Mouse (Mus musculus): Measurements from ENCODE around the gene Togaram2. TPM values are rescaled to one million over a fixed set of nuclear protein-coding genes. Genes with fewer than 3 reads are reported as not detected.
A peak's percentile ranks its signal among the peaks of the same experiment; 100 is the strongest.

The Togaram2 gene
- total RNA-seq, 2 experiments from 2014 or later, result 2.1 to 4.5 TPM

- Histone ChIP-seq H3K27ac (no peak overlapping the region), H3K4me3 (no peak overlapping the region)
- no peak for DNase-seq
- intact Hi-C loops (cut with DNase I), result loop anchor here (5.0 to 10.0 kb wide), 3 partner anchors 122 to 1122 kb away; no protein-coding TSS in a partner anchor
- TF ChIP-seq CTCF (IDR thresholded peaks at IDR 0.05), result no peak
Observed at GRCm38 (mm10) chr17:71660390-71660789, 12.7 kb upstream of the Togaram2 start.

- TF ChIP-seq CTCF (IDR thresholded peaks at IDR 0.05), result peak; percentile 76
- DNase-seq, result peak; percentile 76
- intact Hi-C loops (cut with DNase I), result loop anchor here (1.0 to 10.0 kb wide), 5 partner anchors 68 to 1120 kb away; no protein-coding TSS in a partner anchor
- Histone ChIP-seq H3K27ac (peak overlapping the region; percentile 53), H3K4me3 (peak overlapping the region; percentile 68)
Observed at GRCm38 (mm10) chr17:71662751-71663250, 10.3 kb upstream of the Togaram2 start.

GRCm38 (mm10) chr17:71663491-71663890, 9.6 kb upstream of the Togaram2 start:
- H3K27ac ChIP-seq, result peak overlapping the region; percentile 53
- no peak for DNase-seq
- no peak for TF ChIP-seq CTCF (IDR thresholded peaks at IDR 0.05)
- intact Hi-C loops (cut with DNase I), result loop anchor here (2.0 to 10.0 kb wide), 4 partner anchors 67 to 1119 kb away; no protein-coding TSS in a partner anchor
- H3K4me3 ChIP-seq, result no peak overlapping the region

GRCm38 (mm10) chr17:71664172-71664571, 8.9 kb upstream of the Togaram2 start:
- Histone ChIP-seq H3K4me3 (no peak overlapping the region), H3K27ac (no peak overlapping the region)
- no peak for TF ChIP-seq CTCF (IDR thresholded peaks at IDR 0.05)
- DNase-seq, result no peak
- intact Hi-C loops (cut with DNase I), result loop anchor here (5.0 to 10.0 kb wide), 3 partner anchors 118 to 1118 kb away; no protein-coding TSS in a partner anchor

- TF ChIP-seq CTCF (IDR thresholded peaks at IDR 0.05), result no peak
- Histone ChIP-seq H3K4me3 (no peak overlapping the region), H3K27ac (no peak overlapping the region)
- intact Hi-C loops (cut with DNase I), result loop anchor here (10.0 kb wide), 1 partner anchor 580 kb away; no protein-coding TSS in a partner anchor
- DNase-seq, result no peak
Observed at GRCm38 (mm10) chr17:71665201-71665600, 7.9 kb upstream of the Togaram2 start.

- no peak for TF ChIP-seq CTCF (IDR thresholded peaks at IDR 0.05)
- DNase-seq, result no peak
- H3K4me3 ChIP-seq, result no peak overlapping the region
- intact Hi-C loops (cut with DNase I), result loop anchor here (10.0 kb wide), 1 partner anchor 575 kb away; no protein-coding TSS in a partner anchor
- H3K27ac ChIP-seq, result no peak overlapping the region
Observed at GRCm38 (mm10) chr17:71669511-71669910, 3.5 kb upstream of the Togaram2 start.

- intact Hi-C loops (cut with DNase I), result no loop called here
- peak; percentile 52 for DNase-seq
- no peak overlapping the region for H3K27ac ChIP-seq
- H3K4me3 ChIP-seq, result peak overlapping the region; percentile 21; the same call in 1 of the 2 replicates
- peak; percentile 61 for TF ChIP-seq CTCF (IDR thresholded peaks at IDR 0.05)
Observed at GRCm38 (mm10) chr17:71671840-71672546, 1.1 kb upstream of the Togaram2 start.

GRCm38 (mm10) chr17:71673936-71674335, 875 bp downstream of the Togaram2 start:
- H3K27ac ChIP-seq, result no peak overlapping the region
- no peak for DNase-seq
- H3K4me3 ChIP-seq, result no peak overlapping the region
- intact Hi-C loops (cut with DNase I), result no loop called here
- TF ChIP-seq CTCF (IDR thresholded peaks at IDR 0.05), result no peak

- H3K4me3 ChIP-seq, result no peak overlapping the region
- no peak for TF ChIP-seq CTCF (IDR thresholded peaks at IDR 0.05)
- intact Hi-C loops (cut with DNase I), result no loop called here
- no peak overlapping the region for H3K27ac ChIP-seq
- peak; percentile 49 for DNase-seq
Observed at GRCm38 (mm10) chr17:71674886-71675285, 1.8 kb downstream of the Togaram2 start.

GRCm38 (mm10) chr17:71681666-71682065, 8.6 kb downstream of the Togaram2 start:
- no peak overlapping the region for H3K4me3 ChIP-seq
- no peak overlapping the region for H3K27ac ChIP-seq
- no peak for DNase-seq
- no peak for TF ChIP-seq CTCF (IDR thresholded peaks at IDR 0.05)
- intact Hi-C loops (cut with DNase I), result no loop called here

GRCm38 (mm10) chr17:71682379-71682778, 9.3 kb downstream of the Togaram2 start:
- no peak overlapping the region for H3K27ac ChIP-seq
- H3K4me3 ChIP-seq, result no peak overlapping the region
- intact Hi-C loops (cut with DNase I), result no loop called here
- DNase-seq, result no peak
- TF ChIP-seq CTCF (IDR thresholded peaks at IDR 0.05), result no peak

- H3K4me3 ChIP-seq, result no peak overlapping the region
- no peak for TF ChIP-seq CTCF (IDR thresholded peaks at IDR 0.05)
- DNase-seq, result no peak
- intact Hi-C loops (cut with DNase I), result no loop called here
- H3K27ac ChIP-seq, result no peak overlapping the region
Observed at GRCm38 (mm10) chr17:71683281-71683680, 10.2 kb downstream of the Togaram2 start.

- H3K4me3 ChIP-seq, result no peak overlapping the region
- intact Hi-C loops (cut with DNase I), result no loop called here
- H3K27ac ChIP-seq, result no peak overlapping the region
- DNase-seq, result peak; percentile 43
- no peak for TF ChIP-seq CTCF (IDR thresholded peaks at IDR 0.05)
Observed at GRCm38 (mm10) chr17:71684103-71684608, 11.1 kb downstream of the Togaram2 start.

Data from gastrocnemius, adult 2 months (tissue).